Mouse (Mus musculus) megakaryocyte-erythroid progenitor cell, adult 5-6 weeks (primary cell): Measurements from ENCODE around the gene Arhgap23. TPM values are rescaled to one million over a fixed set of nuclear protein-coding genes. Genes with fewer than 3 reads are reported as not detected.

Experiments used
- ATAC-seq: replicated peaks from 2 replicates; pipeline ENCODE4 v1.8.0; 2016; ENCODE audit warnings: mild to moderate bottlenecking, inconsistent platforms; ENCODE audit not compliant: severe bottlenecking, poor library complexity, low FRiP score, low TSS enrichment
- total RNA-seq, 2 experiments: library from RNA; stranded (forward) in 1 of 2; stranded (reverse) in 1 of 2; fragments of 200-1000, 215-1000 nt in 1 of 2; fragments of >200 nt in 1 of 2; fragmentation: Nextera tagmentation in 1 of 2; gene quantifications; 2 replicates each; pipeline ENCODE4 v1.2.3; 2014 to 2017

The Arhgap23 gene
- total RNA-seq, 2 experiments from 2014 or later, result 14.5 to 18.4 TPM

GRCm38 (mm10) chr11:97432015-97432414 lies 16.7 kb downstream of the Arhgap23 start:
- peak; percentile 18; the same call in 1 of the 2 replicates for ATAC-seq

DNA sequence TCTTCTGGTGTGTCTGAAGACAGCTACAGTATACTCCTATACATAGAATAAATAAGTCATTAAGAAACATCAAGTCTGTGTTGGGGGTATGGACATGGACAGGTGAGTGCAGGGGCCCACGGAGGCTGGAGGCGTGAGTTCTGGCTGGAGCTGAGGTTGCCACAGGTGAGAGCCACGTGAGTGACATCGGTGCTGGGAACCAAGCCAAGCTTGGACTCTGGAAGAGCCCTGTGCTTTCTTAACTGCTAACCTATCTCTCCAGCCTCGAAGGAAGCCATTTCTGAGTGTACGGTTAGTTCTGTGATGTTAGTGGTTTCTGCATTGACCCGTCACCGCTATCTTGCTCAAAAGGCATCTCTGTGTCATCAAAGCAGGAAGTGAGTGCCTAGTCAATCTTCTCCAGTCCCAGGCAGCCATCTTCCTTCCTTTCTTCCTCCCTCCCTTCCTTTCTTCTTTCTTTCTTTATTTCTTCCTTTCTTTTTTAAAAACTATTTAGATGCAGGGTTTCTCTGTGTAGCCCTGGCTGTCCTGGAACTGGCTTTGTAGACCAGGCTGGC lies 17.7 kb downstream of the Arhgap23 start:
- no peak for ATAC-seq

- no peak for ATAC-seq
These were observed 18.8 kb downstream of the Arhgap23 start for GRCm38 (mm10) chr11:97434121-97434520.

- peak; percentile 82 for ATAC-seq
These were observed 19.5 kb downstream of the Arhgap23 start for GRCm38 (mm10) chr11:97434704-97435454.

DNA sequence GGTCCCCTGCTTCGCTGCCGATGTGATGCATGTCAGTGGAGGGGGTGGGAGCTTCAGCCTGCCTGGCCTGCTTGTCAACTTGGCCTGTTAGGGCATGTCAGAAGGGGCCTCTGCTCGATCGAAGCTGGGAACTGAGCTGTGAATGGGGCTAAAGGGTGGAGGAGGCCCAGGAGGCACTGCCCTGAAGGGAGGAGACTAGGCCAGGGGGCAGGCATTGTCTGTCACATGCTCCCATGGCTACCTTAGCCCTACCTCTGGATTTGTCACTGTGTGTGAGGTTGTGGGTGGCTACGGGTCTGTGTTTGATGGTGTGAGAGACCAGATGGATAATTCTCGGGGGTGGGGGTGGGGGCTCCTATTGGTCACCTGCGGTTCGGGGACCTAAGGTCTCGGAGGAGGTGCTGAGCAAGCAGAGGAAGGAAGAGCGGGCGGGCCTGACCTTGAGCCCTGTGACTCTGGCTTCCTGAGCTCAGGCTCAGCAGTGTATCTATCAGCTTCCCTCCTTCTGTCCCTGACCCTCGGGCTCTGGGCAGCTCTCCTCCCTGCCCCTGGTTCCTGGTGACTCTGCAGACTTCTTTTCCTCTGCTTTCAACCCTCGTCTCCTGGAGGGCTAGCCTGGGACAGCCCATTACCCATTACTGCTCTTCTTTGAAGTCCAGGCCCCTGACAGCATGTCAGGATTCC lies 20.6 kb downstream of the Arhgap23 start:
- ATAC-seq, result peak; percentile 45

DNA sequence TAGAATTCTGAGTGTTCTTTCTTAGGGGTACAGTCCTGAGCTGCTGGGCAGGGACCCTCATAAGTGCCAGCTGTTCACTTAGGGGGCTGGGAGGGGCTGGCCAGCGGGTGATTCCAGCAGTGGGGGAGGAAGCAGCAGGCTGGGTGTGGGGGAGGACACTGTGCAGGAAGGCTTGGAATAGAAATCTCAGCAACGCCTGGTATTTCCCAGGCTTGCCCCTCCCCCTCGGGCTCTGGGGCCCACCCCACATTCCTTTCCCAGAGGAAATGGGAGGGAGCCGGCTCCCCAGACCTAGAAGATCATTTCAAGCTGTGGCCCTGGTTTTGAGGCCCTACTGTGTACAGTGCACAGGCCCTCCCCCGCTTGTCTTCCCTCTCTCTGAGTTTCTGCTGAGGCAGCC lies 22.4 kb downstream of the Arhgap23 start:
- no peak for ATAC-seq

GRCm38 (mm10) chr11:97438868-97439267 lies 23.5 kb downstream of the Arhgap23 start:
- ATAC-seq, result no peak

- ATAC-seq, result peak; percentile 40; the same call in 1 of the 2 replicates
These were observed 24.6 kb downstream of the Arhgap23 start for GRCm38 (mm10) chr11:97439935-97440334.

GRCm38 (mm10) chr11:97440441-97440881 lies 25.1 kb downstream of the Arhgap23 start:
- no peak for ATAC-seq

- no peak for ATAC-seq
These were observed 25.8 kb downstream of the Arhgap23 start for GRCm38 (mm10) chr11:97441036-97441657.

DNA sequence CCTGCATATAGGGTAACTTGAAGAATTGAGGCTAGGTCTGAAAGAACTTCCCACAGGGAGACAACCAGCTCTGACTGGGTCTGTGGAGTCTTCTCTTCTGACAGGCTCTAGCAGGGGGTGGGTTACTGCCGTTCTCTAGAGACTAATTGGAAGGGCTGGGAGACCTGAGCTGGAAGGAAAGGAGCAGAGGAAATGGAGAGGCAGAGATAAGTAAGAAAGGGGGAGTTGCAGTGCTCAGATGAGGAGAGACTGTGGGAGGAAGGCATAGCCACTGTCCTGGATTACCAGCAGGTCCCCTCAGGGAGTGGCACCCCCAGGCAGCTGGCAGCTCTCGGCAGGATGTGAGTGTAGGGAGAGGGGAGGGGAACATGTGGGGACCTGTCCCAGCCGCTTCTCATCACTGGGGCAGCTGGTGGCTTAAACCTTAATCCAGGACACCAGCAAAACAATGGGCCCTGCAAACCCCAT lies 26.4 kb downstream of the Arhgap23 start:
- 0 out of 2 replicates have a peak, but pooled peaks have one; percentile 6 for ATAC-seq

- ATAC-seq, result peak; percentile 7; the same call in 1 of the 2 replicates
These were observed 27.8 kb downstream of the Arhgap23 start for GRCm38 (mm10) chr11:97442891-97443675.

GRCm38 (mm10) chr11:97445596-97445995 lies 30.3 kb downstream of the Arhgap23 start:
- ATAC-seq, result no peak

DNA sequence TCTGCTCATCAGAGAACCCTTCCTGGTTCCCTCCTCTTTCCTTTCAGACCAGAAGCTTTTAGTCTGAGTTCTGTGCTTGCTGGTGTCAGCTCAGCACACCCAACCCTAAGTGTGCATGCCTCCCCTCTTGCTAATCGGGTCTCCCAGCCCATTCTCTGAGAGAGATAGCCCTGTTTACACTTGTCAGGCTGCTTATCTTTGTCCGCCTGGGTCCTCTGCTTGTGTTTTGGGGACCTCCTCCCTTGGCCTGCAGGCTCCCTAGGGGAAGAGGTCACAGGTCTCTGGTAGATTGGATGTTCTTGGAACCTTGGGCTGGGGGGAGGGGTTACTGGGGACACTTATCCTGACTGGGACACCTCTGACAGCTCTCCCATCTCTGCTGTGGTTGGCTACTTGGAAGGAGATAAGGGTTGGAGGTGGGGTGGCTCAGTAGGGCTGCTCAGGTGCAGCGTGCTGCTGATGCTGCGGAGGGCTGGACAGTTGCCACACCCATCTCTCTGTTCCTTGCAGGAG lies 30.7 kb downstream of the Arhgap23 start:
- ATAC-seq, result peak; percentile 77

GRCm38 (mm10) chr11:97447979-97448378 lies 32.6 kb downstream of the Arhgap23 start:
- ATAC-seq, result no peak

GRCm38 (mm10) chr11:97448611-97449394 lies 33.5 kb downstream of the Arhgap23 start:
- ATAC-seq, result no peak

DNA sequence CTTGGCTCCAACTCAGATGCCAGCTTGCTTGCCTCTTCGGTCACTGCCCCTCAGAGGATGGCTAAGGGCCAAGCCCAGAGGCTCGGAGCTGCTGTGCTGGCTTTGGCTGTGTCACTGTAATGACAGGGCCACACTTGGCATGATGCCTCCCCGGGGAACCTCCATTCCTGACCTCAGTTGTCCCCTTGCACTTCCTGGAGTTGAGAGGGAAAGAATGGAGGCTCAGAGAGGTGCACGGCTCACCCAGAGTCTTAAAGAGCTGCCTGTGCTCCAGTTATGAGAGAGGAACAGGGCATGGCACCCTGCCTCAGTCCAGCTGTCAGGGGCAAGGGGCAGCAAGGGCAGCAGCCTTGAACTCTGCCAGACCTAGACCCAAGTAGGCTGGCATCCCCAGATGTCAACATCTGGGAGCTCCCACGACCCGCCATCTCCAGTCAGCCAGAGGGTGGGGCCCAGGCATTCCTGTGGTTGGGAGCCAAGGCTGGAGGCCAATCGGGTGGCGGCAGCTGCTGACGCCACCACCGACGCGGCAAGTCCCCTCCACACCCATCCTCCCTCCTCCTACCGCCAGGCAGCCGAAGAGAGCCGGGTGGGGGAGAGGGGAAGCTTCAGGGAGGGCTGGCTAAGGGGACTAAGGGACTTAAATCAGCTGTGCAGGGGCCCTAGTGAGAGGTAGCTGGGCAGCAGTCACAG lies 34.4 kb downstream of the Arhgap23 start:
- ATAC-seq, result peak; percentile 45; the same call in 1 of the 2 replicates
